Mouse (Mus musculus): Measurements from ENCODE around the gene Ms4a2. TPM values are rescaled to one million over a fixed set of nuclear protein-coding genes. Genes with fewer than 3 reads are reported as not detected.

Gene Ms4a2
- not detected in 2 replicates for polyA plus RNA-seq (2012; rRNA removed)

DNA sequence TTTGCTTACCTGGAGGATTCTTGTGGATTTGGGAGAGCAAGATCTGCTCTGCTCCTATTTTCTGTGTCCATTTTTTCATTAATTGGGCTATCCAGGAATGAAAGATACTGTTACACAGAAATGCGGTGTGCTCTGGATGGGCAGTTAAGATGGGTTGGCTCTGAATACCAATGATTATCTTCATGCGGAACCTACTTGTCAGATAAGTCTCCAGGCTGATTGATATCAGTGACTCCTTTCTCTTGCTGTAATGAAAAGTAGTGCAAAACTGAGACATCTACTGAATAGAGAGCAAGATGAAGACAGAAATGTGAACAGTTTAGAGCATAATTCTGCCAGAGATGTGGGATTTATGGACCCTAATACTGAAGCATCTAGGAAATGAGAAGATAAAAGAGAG, at the start of gene Ms4a2:
Gene Ms4a2 (minus strand): TSS at position 169 of the 400 bp plus-strand sequence.
- Histone ChIP-seq H3K27ac (ENCODE audit: control insufficient read depth, insufficient read depth, low read depth, low read length) (no peak within 1 kb of the TSS), H3K27me3 (ENCODE audit: control insufficient read depth, insufficient read depth, low read length) (no peaks in the 10 kb centered on the region), H3K4me1 (ENCODE audit: control insufficient read depth, insufficient read depth, low read length) (no peaks in the 10 kb centered on the region), H3K4me3 (ENCODE audit: control insufficient read depth, low read depth, low read length) (no peak within 1 kb of the TSS), H3K36me3 (ENCODE audit: control insufficient read depth, insufficient read depth, low read length) (no peaks in the 10 kb centered on the region)
- TF ChIP-seq CTCF (IDR thresholded peaks at IDR 0.05; ENCODE audit: control insufficient read depth, insufficient read depth, insufficient replicate concordance, low read depth, low read length) (no peak), POLR2A (IDR thresholded peaks at IDR 0.05; ENCODE audit: control insufficient read depth, low read depth, low read length) (no peak)

DNA sequence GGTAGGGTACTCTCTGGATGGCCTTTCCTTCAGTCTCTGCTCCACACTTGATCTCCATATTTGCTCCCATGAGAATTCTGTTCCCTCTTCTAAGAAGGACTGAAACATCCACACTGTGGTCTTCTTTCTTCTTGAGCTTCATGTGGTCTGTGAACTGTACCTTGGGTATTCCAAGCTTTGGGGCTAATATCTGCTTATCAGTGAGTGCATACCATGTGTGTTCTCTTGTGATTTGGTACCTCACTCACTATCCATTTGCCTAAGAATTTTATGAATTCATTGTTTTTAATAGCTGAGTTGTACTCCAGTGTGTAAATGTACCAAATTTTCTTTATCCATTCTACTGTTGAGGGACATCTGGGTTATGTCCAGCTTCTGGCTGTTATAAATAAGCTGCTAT, 38.0 kb upstream of the Ms4a2 start:
- H3K4me3 ChIP-seq (ENCODE audit: control insufficient read depth, low read depth, low read length) = no peak overlapping the region
- TF ChIP-seq CTCF (IDR thresholded peaks at IDR 0.05; ENCODE audit: control insufficient read depth, insufficient read depth, insufficient replicate concordance, low read depth, low read length) (no peak), POLR2A (IDR thresholded peaks at IDR 0.05; ENCODE audit: control insufficient read depth, low read depth, low read length) (no peak)
- H3K36me3 ChIP-seq (ENCODE audit: control insufficient read depth, insufficient read depth, low read length) = no peaks in the 10 kb centered on the region
- H3K27me3 ChIP-seq (ENCODE audit: control insufficient read depth, insufficient read depth, low read length) = no peaks in the 10 kb centered on the region
- no peak overlapping the region for H3K27ac ChIP-seq (ENCODE audit: control insufficient read depth, insufficient read depth, low read depth, low read length)
- H3K4me1 ChIP-seq (ENCODE audit: control insufficient read depth, insufficient read depth, low read length) = no peaks in the 10 kb centered on the region

DNA sequence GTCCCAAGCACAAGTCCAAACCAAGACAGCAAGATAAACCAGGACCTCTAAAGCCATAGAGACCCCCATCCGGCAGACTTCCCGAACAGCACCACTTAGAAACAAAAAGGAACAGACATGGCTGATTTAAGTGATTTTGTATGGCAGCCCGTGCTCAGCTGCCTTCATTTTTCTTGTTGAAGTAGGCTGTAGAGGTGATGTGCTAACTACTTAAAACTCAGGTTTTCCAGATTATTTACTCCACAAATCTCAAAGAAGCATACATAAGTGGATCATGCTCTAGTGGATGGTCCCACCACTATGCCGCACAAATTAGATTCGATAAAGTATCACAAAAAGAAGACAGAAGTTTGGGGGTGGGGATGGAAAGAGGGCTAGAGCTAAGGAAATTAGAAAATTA, 36.9 kb upstream of the Ms4a2 start, which contains the start of gene Oosp2:
Gene Oosp2 (minus strand): TSS at position 101 of the 400 bp plus-strand sequence.
- TF ChIP-seq POLR2A (IDR thresholded peaks at IDR 0.05; ENCODE audit: control insufficient read depth, low read depth, low read length) = no peak
- TF ChIP-seq CTCF (IDR thresholded peaks at IDR 0.05; ENCODE audit: control insufficient read depth, insufficient read depth, insufficient replicate concordance, low read depth, low read length) = no peak
- Histone ChIP-seq H3K4me3 (ENCODE audit: control insufficient read depth, low read depth, low read length) (no peak within 1 kb of the TSS), H3K27me3 (ENCODE audit: control insufficient read depth, insufficient read depth, low read length) (no peaks in the 10 kb centered on the region), H3K27ac (ENCODE audit: control insufficient read depth, insufficient read depth, low read depth, low read length) (no peak within 1 kb of the TSS), H3K4me1 (ENCODE audit: control insufficient read depth, insufficient read depth, low read length) (no peaks in the 10 kb centered on the region), H3K36me3 (ENCODE audit: control insufficient read depth, insufficient read depth, low read length) (no peaks in the 10 kb centered on the region)

DNA sequence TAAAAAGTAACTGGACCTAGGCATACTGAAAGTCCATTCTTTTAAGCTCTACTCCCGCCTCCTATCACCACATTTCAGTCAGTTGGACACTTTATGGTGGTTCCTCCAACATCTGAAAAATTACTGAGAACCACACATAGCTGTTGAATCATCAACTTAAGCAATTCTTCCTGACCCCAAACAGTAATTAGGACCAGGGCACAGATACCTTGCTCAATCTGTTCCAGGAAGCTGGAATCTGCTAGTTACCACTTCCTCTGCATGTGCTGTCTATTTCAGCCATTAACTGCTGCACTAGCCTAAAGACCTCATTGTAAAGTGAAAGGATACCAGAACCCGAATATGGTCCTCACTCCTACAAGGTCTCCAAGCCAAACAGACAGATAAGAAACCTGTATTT, 35.6 kb upstream of the Ms4a2 start:
- no peaks in the 10 kb centered on the region for H3K36me3 ChIP-seq (ENCODE audit: control insufficient read depth, insufficient read depth, low read length)
- H3K4me1 ChIP-seq (ENCODE audit: control insufficient read depth, insufficient read depth, low read length) = no peaks in the 10 kb centered on the region
- no peak for TF ChIP-seq CTCF (IDR thresholded peaks at IDR 0.05; ENCODE audit: control insufficient read depth, insufficient read depth, insufficient replicate concordance, low read depth, low read length)
- TF ChIP-seq POLR2A (IDR thresholded peaks at IDR 0.05; ENCODE audit: control insufficient read depth, low read depth, low read length) = no peak

DNA sequence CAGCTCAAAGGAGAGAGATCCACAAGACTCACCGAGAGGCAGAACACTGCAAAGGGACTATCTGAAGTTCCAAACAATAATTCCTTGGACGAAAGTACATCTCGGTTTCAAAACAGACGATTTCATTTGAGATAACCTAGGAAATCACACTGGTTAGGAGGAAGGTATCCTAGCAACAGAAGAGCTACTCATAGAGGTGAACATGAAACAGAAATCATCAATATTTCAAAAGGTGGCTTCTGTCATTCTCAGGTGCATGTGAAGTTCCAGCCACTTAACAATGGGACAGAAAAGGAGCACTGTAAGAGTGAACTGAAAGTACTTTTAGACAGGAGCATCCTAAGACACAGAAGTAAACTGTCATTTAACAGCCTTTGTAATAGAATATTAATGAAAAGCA, 26.0 kb upstream of the Ms4a2 start:
- H3K4me1 ChIP-seq (ENCODE audit: control insufficient read depth, insufficient read depth, low read length) = no peaks in the 10 kb centered on the region
- TF ChIP-seq POLR2A (IDR thresholded peaks at IDR 0.05; ENCODE audit: control insufficient read depth, low read depth, low read length) = no peak
- no peak for TF ChIP-seq CTCF (IDR thresholded peaks at IDR 0.05; ENCODE audit: control insufficient read depth, insufficient read depth, insufficient replicate concordance, low read depth, low read length)
- no peaks in the 10 kb centered on the region for H3K27me3 ChIP-seq (ENCODE audit: control insufficient read depth, insufficient read depth, low read length)
- no peak overlapping the region for H3K4me3 ChIP-seq (ENCODE audit: control insufficient read depth, low read depth, low read length)
- H3K36me3 ChIP-seq (ENCODE audit: control insufficient read depth, insufficient read depth, low read length) = no peaks in the 10 kb centered on the region
- H3K27ac ChIP-seq (ENCODE audit: control insufficient read depth, insufficient read depth, low read depth, low read length) = no peak overlapping the region

More for the DNA sequence above, 35.6 kb upstream of the Ms4a2 start:
- Histone ChIP-seq H3K27ac (ENCODE audit: control insufficient read depth, insufficient read depth, low read depth, low read length) (no peak overlapping the region), H3K4me3 (ENCODE audit: control insufficient read depth, low read depth, low read length) (no peak overlapping the region), H3K27me3 (ENCODE audit: control insufficient read depth, insufficient read depth, low read length) (no peaks in the 10 kb centered on the region)

DNA sequence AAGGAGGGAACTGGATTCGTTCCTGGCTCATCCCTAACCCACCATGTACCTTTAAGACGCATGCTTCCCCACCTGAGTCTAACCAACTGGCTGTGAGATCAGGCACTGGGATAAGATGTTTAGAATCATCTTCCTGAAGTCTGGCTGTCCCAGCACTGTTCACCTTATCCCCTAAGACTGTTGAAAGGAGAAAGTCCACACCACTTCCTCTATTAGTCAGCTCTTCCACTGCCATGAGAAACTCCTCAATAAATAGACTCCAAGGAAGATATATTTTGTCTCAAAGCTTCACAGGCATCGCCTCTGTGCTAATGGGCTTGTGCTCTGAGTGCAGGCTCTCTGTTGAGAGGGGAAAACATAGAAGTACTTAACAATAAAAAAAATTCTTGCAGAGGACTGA, 22.6 kb upstream of the Ms4a2 start:
- H3K4me3 ChIP-seq (ENCODE audit: control insufficient read depth, low read depth, low read length) = no peak overlapping the region
- no peak overlapping the region for H3K27ac ChIP-seq (ENCODE audit: control insufficient read depth, insufficient read depth, low read depth, low read length)
- H3K4me1 ChIP-seq (ENCODE audit: control insufficient read depth, insufficient read depth, low read length) = no peaks in the 10 kb centered on the region
- TF ChIP-seq POLR2A (IDR thresholded peaks at IDR 0.05; ENCODE audit: control insufficient read depth, low read depth, low read length) (no peak), CTCF (IDR thresholded peaks at IDR 0.05; ENCODE audit: control insufficient read depth, insufficient read depth, insufficient replicate concordance, low read depth, low read length) (no peak)
- H3K27me3 ChIP-seq (ENCODE audit: control insufficient read depth, insufficient read depth, low read length) = no peaks in the 10 kb centered on the region
- H3K36me3 ChIP-seq (ENCODE audit: control insufficient read depth, insufficient read depth, low read length) = no peaks in the 10 kb centered on the region

DNA sequence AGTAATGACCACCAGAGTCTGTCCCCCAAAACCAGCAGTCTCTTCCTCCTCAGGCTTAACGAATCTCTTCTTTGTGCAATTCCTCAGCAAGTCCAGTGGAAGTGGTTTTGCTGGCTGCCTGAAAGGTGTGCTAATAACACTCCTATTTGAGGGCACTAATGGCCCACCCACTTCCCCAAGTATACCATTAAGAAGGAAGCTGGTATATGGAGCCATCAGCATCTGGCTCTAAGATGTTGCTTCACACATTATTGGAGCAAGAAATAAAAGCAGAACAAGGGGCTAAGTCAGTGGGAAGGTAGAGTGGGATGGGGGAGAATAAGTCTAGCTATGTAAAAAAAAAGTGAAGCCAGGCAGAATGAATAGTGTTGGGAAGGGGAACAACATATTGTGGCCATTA, 17.2 kb upstream of the Ms4a2 start, which contains the start of gene Ms4a3:
Gene Ms4a3 (minus strand): TSS at position 120 of the 400 bp plus-strand sequence.
- TF ChIP-seq CTCF (IDR thresholded peaks at IDR 0.05; ENCODE audit: control insufficient read depth, insufficient read depth, insufficient replicate concordance, low read depth, low read length) = no peak
- no peak for TF ChIP-seq POLR2A (IDR thresholded peaks at IDR 0.05; ENCODE audit: control insufficient read depth, low read depth, low read length)
- H3K27me3 ChIP-seq (ENCODE audit: control insufficient read depth, insufficient read depth, low read length) = no peaks in the 10 kb centered on the region
- no peak within 1 kb of the TSS for H3K4me3 ChIP-seq (ENCODE audit: control insufficient read depth, low read depth, low read length)
- H3K4me1 ChIP-seq (ENCODE audit: control insufficient read depth, insufficient read depth, low read length) = no peaks in the 10 kb centered on the region
- H3K27ac ChIP-seq (ENCODE audit: control insufficient read depth, insufficient read depth, low read depth, low read length) = no peak within 1 kb of the TSS
- no peaks in the 10 kb centered on the region for H3K36me3 ChIP-seq (ENCODE audit: control insufficient read depth, insufficient read depth, low read length)

DNA sequence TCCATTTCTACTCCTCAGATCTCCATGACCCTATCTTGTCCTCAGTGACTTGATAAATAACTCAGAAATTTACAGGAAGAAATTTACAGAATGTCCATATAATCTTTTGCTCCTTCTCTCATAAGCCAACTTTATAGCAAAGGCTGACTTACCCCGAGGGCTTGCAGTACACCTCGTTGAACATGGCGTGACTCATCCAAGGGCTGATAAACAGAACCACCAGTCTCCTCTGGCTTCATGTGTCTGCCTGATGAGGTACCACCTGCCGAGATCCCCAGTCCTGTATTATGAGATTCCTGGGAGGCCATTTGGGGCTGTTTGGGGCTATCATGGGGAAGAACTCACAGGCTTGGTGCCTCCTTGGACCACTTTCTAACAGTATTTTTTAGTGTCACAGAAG, 15.5 kb upstream of the Ms4a2 start:
- Histone ChIP-seq H3K27ac (ENCODE audit: control insufficient read depth, insufficient read depth, low read depth, low read length) (no peak overlapping the region), H3K27me3 (ENCODE audit: control insufficient read depth, insufficient read depth, low read length) (no peaks in the 10 kb centered on the region), H3K4me1 (ENCODE audit: control insufficient read depth, insufficient read depth, low read length) (no peaks in the 10 kb centered on the region), H3K4me3 (ENCODE audit: control insufficient read depth, low read depth, low read length) (no peak overlapping the region), H3K36me3 (ENCODE audit: control insufficient read depth, insufficient read depth, low read length) (no peaks in the 10 kb centered on the region)
- TF ChIP-seq POLR2A (IDR thresholded peaks at IDR 0.05; ENCODE audit: control insufficient read depth, low read depth, low read length) = no peak
- TF ChIP-seq CTCF (IDR thresholded peaks at IDR 0.05; ENCODE audit: control insufficient read depth, insufficient read depth, insufficient replicate concordance, low read depth, low read length) = no peak

All from testis, adult 2 months (tissue).